Comparison of ENCODE assay signal across 8 mouse cellular contexts in genomic region chr17:8802889-8803799, GRCm38 (mm10).
DNase-seq lines count a peak whose midpoint lies in the region; ATAC-seq lines count a peak whose summit lies in the region.

No protein-coding gene starts in this region.

- H3K27ac ChIP-seq in kidney, embryonic 14.5 days (ENCODE audit: low read depth, low read length), result no peak overlapping the region
- H3K27ac ChIP-seq in hindbrain, embryonic 14.5 days, result peak overlapping the region; percentile 91
- H3K27ac ChIP-seq in midbrain, embryonic 16.5 days (ENCODE audit: low read length), result peak overlapping the region; percentile 91

- WGBS in kidney, embryonic 14.5 days, result 10% methylated on average over 27 of the region's 27 CpGs
- 8% methylated on average over 27 of the region's 27 CpGs for whole genome bisulfite sequencing in hindbrain, embryonic 14.5 days
- 8% methylated on average over 27 of the region's 27 CpGs for WGBS in midbrain, embryonic 16.5 days

- peaks cover 63% of the 10 kb centered on the region for H3K27me3 ChIP-seq in kidney, embryonic 14.5 days (ENCODE audit: control insufficient read depth, insufficient read depth, low read length)
- peaks cover 16% of the 10 kb centered on the region for H3K27me3 ChIP-seq in hindbrain, embryonic 14.5 days (ENCODE audit: control insufficient read depth, insufficient read depth, low read length)
- peaks cover 6% of the 10 kb centered on the region for H3K27me3 ChIP-seq in midbrain, embryonic 16.5 days (ENCODE audit: control insufficient read depth, insufficient read depth, low read depth, low read length)

- H3K9ac ChIP-seq in kidney, embryonic 14.5 days (ENCODE audit: low read depth, low read length), result 0 out of 2 replicates have a peak overlapping the region, but pooled peaks have one; percentile 7
- H3K9ac ChIP-seq in hindbrain, embryonic 14.5 days, result peak overlapping the region; percentile 97
- H3K9ac ChIP-seq in midbrain, embryonic 16.5 days (ENCODE audit: low read depth, low read length), result peak overlapping the region; percentile 77

- peak overlapping the region; percentile 69 for H3K4me3 ChIP-seq in kidney, embryonic 14.5 days (ENCODE audit: low read length)
- H3K4me3 ChIP-seq in hindbrain, embryonic 14.5 days (replicated peaks; ENCODE audit: low read length), result peak overlapping the region; percentile 87
- H3K4me3 ChIP-seq in midbrain, embryonic 16.5 days (ENCODE audit: low read depth, low read length), result peak overlapping the region; percentile 86

- H3K4me1 ChIP-seq in kidney, embryonic 14.5 days (ENCODE audit: control insufficient read depth, insufficient read depth, low read length), result 0 out of 2 replicates have a peak, but pooled peaks cover 7% of the 10 kb centered on the region
- H3K4me1 ChIP-seq in hindbrain, embryonic 14.5 days (replicated peaks; ENCODE audit: control insufficient read depth, insufficient read depth, low read length), result peaks cover 23% of the 10 kb centered on the region
- H3K4me1 ChIP-seq in midbrain, embryonic 16.5 days (ENCODE audit: control insufficient read depth, insufficient read depth, low read length), result peaks cover 22% of the 10 kb centered on the region; the same call in 1 of the 2 replicates

- no peak for ATAC-seq in kidney, embryonic 14.5 days (ENCODE audit: low FRiP score, low TSS enrichment)
- ATAC-seq in hindbrain, embryonic 14.5 days (ENCODE audit: low FRiP score), result peak; percentile 23; the same call in 1 of the 2 replicates
- peak; percentile 18; the same call in 1 of the 2 replicates for ATAC-seq in midbrain, embryonic 16.5 days

- DNase-seq in kidney, adult 18-20 months, result no peak
- DNase-seq in cerebellum, postnatal 14 days, result peak; percentile 33 to 42
- peak; percentile 51 for DNase-seq in hindbrain, embryonic 14.5 days (ENCODE audit: low spot score)
- DNase-seq in right cerebral cortex, postnatal 36 days (ENCODE audit: low spot score in 2 of 2), result no peak
- no peak for DNase-seq in adrenal gland, adult 2 months
- DNase-seq in kidney, adult 11 months, result no peak

- no peaks in the 10 kb centered on the region for H3K9me3 ChIP-seq in kidney, embryonic 14.5 days (ENCODE audit: control insufficient read depth, low read length)
- H3K9me3 ChIP-seq in hindbrain, embryonic 14.5 days (ENCODE audit: control insufficient read depth, low read length), result no peaks in the 10 kb centered on the region
- H3K9me3 ChIP-seq in midbrain, embryonic 16.5 days (replicated peaks; ENCODE audit: control insufficient read depth, low read length, poor library complexity, severe bottlenecking), result no peaks in the 10 kb centered on the region

- H3K4me2 ChIP-seq in kidney, embryonic 14.5 days (replicated peaks; ENCODE audit: low read depth, low read length), result peak overlapping the region; percentile 98
- H3K4me2 ChIP-seq in hindbrain, embryonic 14.5 days (replicated peaks), result peak overlapping the region; percentile 73
- peak overlapping the region; percentile 63 for H3K4me2 ChIP-seq in midbrain, embryonic 16.5 days (ENCODE audit: low read length)

- no peaks in the 10 kb centered on the region for H3K36me3 ChIP-seq in kidney, embryonic 14.5 days (ENCODE audit: control insufficient read depth, insufficient read depth, low read length)
- H3K36me3 ChIP-seq in hindbrain, embryonic 14.5 days (replicated peaks; ENCODE audit: control insufficient read depth, insufficient read depth), result no peaks in the 10 kb centered on the region
- no peaks in the 10 kb centered on the region for H3K36me3 ChIP-seq in midbrain, embryonic 16.5 days (ENCODE audit: control insufficient read depth, insufficient read depth, low read length)

Comparison
In these comparisons a context has a peak if more than half of its experiments do, and no peak if none do; other contexts are left out.
1. H3K9ac ChIP-seq: peak in every context shown above with its lines; median percentile 97 in hindbrain, embryonic 14.5 days; 77 in midbrain, embryonic 16.5 days; 7 in kidney, embryonic 14.5 days.
2. DNase-seq: peak in cerebellum, postnatal 14 days (2 of 2) and hindbrain, embryonic 14.5 days (single experiment); none in kidney, adult 18-20 months (single experiment), right cerebral cortex, postnatal 36 days (0 of 2), adrenal gland, adult 2 months (single experiment) and kidney, adult 11 months (single experiment).
3. Peak in every context shown above with its lines, with median percentiles within 50 percentile points of each other: H3K4me2 ChIP-seq and H3K4me3 ChIP-seq.